Mouse (Mus musculus) liver, embryonic 16.5 days (tissue): Measurements from ENCODE around the gene Hist3h2a. TPM values are rescaled to one million over a fixed set of nuclear protein-coding genes. Genes with fewer than 3 reads are reported as not detected.

ENCODE experiments used
- ATAC-seq: fragments of 200-750 bp; cut with Nextera tagmentation; 2 replicates; pipeline ENCODE4 v1.8.0; 2017; ENCODE audit warnings: low read depth, mild to moderate bottlenecking, moderate number of reproducible peaks, moderate library complexity
- H3K27ac ChIP-seq: fragments of 300-500 bp; sonication (generic); 2 replicates; pipeline ENCODE4 v1.5.1; 2014; ENCODE audit warnings: mild to moderate bottlenecking, low read length
- H3K27me3 ChIP-seq: fragments of 300-500 bp; sonication (generic); 2 replicates; pipeline ENCODE4 v1.6.1; 2014; ENCODE audit warnings: low read depth, low read length, mixed read lengths; ENCODE audit not compliant: control insufficient read depth, insufficient read depth
- H3K36me3 ChIP-seq: fragments of 300-500 bp; sonication (generic); 2 replicates; pipeline ENCODE4 v1.6.1; 2014; ENCODE audit warnings: mild to moderate bottlenecking; ENCODE audit not compliant: control insufficient read depth, insufficient read depth
- H3K4me1 ChIP-seq: fragments of 300-500 bp; sonication (generic); 2 replicates; pipeline ENCODE4 v1.6.1; 2014; ENCODE audit warnings: low read depth, low read length, mixed read lengths; ENCODE audit not compliant: control insufficient read depth
- H3K4me2 ChIP-seq: fragments of 300-500 bp; sonication (generic); 2 replicates; pipeline ENCODE4 v1.6.1; 2014; ENCODE audit warnings: low read depth, low read length, mixed read lengths
- H3K4me3 ChIP-seq: fragments of 300-500 bp; sonication (generic); 2 replicates; pipeline ENCODE4 v1.5.1; 2014; ENCODE audit warnings: low read depth, mild to moderate bottlenecking, low read length
- H3K9ac ChIP-seq: fragments of 300-500 bp; sonication (generic); 2 replicates; pipeline ENCODE4 v1.6.1; 2014; ENCODE audit warnings: low read depth, low read length
- H3K9me3 ChIP-seq: fragments of 300-500 bp; sonication (generic); replicated peaks from 2 replicates; pipeline ENCODE4 v1.6.1; 2016; ENCODE audit warnings: low read length; ENCODE audit not compliant: control insufficient read depth
- WGBS: fragments of 180-500 bp; shearing (Covaris S2); extraction: QIAGEN DNeasy Blood & Tissue Kit; methylation state at CpG from one replicate; pipeline ENCODE4 v1.1.7; 2014; ENCODE audit not compliant: insufficient replicate concordance; 5-methylcytosine and 5-hydroxymethylcytosine counted together
- polyA plus RNA-seq: library from polyadenylated mRNA; unstranded; fragments of >200 nt; fragmentation: Nextera tagmentation; extraction: Ambion mirVana; gene quantifications from 2 replicates; pipeline ENCODE4 v1.2.1, GENCODE M21; 2015

Gene Hist3h2a
- polyA plus RNA-seq, 1 experiment from 2014 or later = 21.2 TPM

DNA sequence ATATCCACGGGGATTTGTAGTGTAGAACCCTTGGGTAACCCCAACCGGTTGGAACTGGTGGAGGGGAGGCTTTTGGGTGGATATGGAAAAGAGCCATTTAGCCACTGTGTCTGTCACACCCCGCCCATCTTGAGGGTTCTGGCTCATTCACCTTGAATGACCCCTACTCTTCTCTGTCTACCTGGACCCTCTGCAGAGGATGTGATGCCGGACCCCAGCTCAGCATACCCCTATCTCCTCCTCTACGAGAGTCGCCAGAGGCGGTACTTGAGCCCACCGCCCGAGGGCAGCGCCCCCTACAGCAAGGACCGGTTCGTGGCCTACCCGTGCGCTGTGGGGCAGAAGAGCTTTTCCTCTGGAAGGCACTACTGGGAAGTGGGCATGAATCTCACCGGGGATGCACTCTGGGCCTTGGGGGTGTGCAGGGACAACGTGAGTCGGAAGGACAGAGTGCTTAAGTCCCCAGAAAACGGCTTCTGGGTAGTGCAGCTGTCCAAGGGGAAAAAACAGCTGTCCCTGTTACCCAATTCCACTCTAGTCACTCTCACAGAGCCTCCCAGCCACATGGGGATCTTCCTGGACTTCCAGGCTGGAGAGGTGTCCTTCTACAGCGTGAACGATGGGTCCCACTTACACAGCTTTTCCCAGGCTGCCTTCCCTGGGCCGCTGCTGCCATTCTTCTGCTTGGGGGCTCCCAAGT is 16.5 kb downstream of the Hist3h2a start:
- Histone ChIP-seq H3K4me3 (no peak overlapping the region), H3K9ac (no peak overlapping the region), H3K9me3 (no peaks in the 10 kb centered on the region), H3K36me3 (peaks cover 2% of the 10 kb centered on the region; the same call in 1 of the 2 replicates), H3K4me2 (no peak overlapping the region), H3K27me3 (no peaks in the 10 kb centered on the region), H3K27ac (no peak overlapping the region), H3K4me1 (peaks cover 5% of the 10 kb centered on the region)
- no peak for ATAC-seq
- WGBS = 83% methylated on average over 21 of the region's 21 CpGs

DNA sequence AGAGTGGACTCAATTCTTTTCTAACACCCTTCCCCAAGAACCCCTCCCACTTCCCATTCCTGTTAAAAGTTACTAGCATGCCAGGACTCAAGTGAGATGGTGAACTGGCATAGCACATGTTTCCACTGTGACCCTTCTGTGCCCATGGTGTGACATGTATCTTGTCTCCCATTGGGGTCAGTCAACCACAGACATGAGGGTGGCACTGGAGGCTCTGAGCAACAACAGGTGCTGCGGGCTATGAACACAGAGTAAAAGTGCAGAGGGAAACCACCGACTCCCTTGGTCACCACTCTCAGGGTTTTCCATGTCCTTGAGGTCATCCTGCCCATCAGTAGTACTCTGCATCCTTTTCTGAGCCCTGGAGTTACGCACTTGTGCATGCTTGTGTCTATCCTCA is 17.3 kb downstream of the Hist3h2a start:
- peaks cover 2% of the 10 kb centered on the region; the same call in 1 of the 2 replicates for H3K36me3 ChIP-seq
- H3K4me2 ChIP-seq = no peak overlapping the region
- H3K4me1 ChIP-seq = peaks cover 5% of the 10 kb centered on the region
- WGBS = 84% methylated on average over 3 of the region's 3 CpGs
- ATAC-seq = no peak
- no peaks in the 10 kb centered on the region for H3K27me3 ChIP-seq
- H3K4me3 ChIP-seq = no peak overlapping the region
- no peak overlapping the region for H3K27ac ChIP-seq
- H3K9me3 ChIP-seq = no peaks in the 10 kb centered on the region
- H3K9ac ChIP-seq = no peak overlapping the region

DNA sequence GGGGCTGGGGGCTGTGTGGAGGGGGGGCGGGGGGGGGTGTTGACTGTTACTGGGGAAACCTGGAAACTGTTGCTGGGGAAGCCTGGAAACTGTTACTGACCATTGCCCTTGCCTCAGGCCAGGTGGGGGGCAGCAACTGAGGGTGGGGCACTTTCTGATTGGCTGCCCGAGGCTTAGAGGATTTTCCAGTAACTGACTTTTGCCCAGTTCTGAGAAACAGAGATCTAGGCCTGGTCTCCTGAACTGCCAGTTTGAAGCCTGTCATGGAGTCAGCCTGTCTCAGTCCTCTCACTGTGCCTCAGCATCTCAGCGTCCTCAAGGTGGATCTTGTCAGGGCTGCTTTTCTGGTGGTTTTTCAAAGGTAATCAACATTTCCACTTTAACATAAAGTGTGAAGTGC is 19.9 kb downstream of the Hist3h2a start:
- no peak overlapping the region for H3K9ac ChIP-seq
- H3K27me3 ChIP-seq = no peaks in the 10 kb centered on the region
- no peak overlapping the region for H3K4me2 ChIP-seq
- peaks cover 2% of the 10 kb centered on the region; the same call in 1 of the 2 replicates for H3K36me3 ChIP-seq
- no peak overlapping the region for H3K27ac ChIP-seq
- peaks cover 13% of the 10 kb centered on the region for H3K4me1 ChIP-seq
- WGBS = 70% methylated on average over 3 of the region's 3 CpGs
- no peaks in the 10 kb centered on the region for H3K9me3 ChIP-seq
- no peak for ATAC-seq
- H3K4me3 ChIP-seq = no peak overlapping the region

DNA sequence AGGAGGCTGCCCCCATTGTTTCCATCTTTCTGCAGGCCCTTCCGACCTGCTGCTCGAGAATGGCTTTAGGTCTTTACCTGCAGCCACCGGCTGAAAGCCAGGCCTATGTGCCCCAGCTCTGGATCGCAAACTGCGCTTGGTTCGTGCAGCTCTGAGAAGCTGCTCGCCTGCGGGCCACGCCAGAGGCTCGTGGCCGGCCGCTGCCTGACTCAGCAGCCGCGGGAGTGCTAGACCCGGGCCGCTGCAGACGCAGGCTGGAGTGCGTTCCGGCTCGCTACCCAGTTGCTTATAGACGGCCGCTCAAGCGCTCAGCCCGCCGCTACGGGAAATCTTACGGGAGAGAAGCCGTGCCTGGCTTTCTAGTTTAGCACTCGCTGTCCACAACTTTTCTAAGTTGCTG is 22.7 kb downstream of the Hist3h2a start:
- peak overlapping the region; percentile 92 for H3K9ac ChIP-seq
- peak overlapping the region; percentile 97 for H3K4me3 ChIP-seq
- H3K9me3 ChIP-seq = no peaks in the 10 kb centered on the region
- no peaks in the 10 kb centered on the region; the same call in 1 of the 2 replicates for H3K36me3 ChIP-seq
- peaks cover 33% of the 10 kb centered on the region for H3K4me1 ChIP-seq
- under 1% methylated on average over 29 of the region's 29 CpGs for WGBS
- H3K4me2 ChIP-seq = peak overlapping the region; percentile 92
- H3K27me3 ChIP-seq = no peaks in the 10 kb centered on the region
- peak; percentile 60; the same call in 1 of the 2 replicates for ATAC-seq
- peak overlapping the region; percentile 84 for H3K27ac ChIP-seq

DNA sequence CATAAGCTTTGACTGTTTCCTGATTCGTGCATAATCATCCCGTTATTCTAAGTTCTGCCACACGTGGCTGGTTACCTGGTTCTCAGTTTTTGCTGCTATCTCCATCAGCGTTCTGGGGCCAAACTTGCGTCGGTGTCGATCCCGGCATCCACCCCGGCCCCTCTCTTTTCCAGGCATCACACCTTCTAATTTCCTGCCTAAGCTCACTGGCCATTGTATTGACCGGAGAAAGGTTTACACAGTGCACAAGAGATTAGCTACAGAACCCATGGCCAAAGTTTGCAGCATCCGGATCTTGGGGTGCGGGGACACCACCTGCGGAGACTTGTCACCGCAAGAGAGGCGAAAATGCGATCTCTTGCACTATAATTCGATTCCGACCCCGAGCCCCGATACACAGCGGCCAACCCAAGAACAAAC is 23.1 kb downstream of the Hist3h2a start:
- Histone ChIP-seq H3K27me3 (no peaks in the 10 kb centered on the region), H3K4me1 (peaks cover 33% of the 10 kb centered on the region), H3K9me3 (no peaks in the 10 kb centered on the region), H3K36me3 (peaks cover 2% of the 10 kb centered on the region; the same call in 1 of the 2 replicates), H3K9ac (peak overlapping the region; percentile 92), H3K4me3 (peak overlapping the region; percentile 97), H3K4me2 (peak overlapping the region; percentile 92), H3K27ac (peak overlapping the region; percentile 84)
- no peak for ATAC-seq
- WGBS = under 1% methylated on average over 21 of the region's 21 CpGs

DNA sequence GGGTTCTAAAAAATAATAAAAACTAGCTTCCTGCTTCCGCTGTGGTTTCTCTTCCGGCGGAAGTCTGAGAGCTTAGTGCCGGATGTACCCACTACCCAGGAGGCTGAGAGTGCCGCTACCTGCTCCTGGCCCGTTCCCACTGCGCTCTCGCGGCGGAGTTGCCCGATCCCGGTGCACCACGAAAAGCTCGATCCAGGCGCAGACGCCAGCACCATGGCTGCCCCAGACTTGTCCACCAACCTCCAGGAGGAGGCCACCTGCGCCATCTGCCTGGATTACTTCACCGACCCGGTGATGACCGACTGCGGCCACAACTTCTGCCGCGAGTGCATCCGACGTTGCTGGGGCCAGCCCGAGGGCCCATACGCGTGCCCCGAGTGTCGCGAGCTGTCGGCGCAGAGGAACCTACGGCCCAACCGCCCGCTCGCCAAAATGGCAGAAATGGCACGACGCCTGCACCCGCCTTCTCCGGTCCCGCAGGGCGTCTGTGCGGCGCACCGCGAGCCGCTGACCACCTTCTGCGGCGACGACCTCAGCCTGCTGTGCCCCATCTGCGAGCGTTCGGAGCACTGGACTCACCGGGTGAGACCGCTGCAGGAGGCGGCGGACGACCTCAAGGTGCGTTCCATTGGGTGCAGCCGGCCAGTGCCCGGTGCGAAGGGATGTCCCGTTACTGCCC is 23.7 kb downstream of the Hist3h2a start, which contains the start of gene Trim11:
Gene Trim11, plus strand, starts transcription at position 67 of the 679 bp plus-strand sequence.
- peak within 1 kb of the TSS; percentile 97 for H3K4me3 ChIP-seq
- H3K27me3 ChIP-seq = no peaks in the 10 kb centered on the region
- H3K9ac ChIP-seq = peak within 1 kb of the TSS; percentile 92
- under 1% methylated on average over 64 of the region's 64 CpGs for WGBS
- peak within 1 kb of the TSS; percentile 84 for H3K27ac ChIP-seq
- peak within 1 kb of the TSS; percentile 92 for H3K4me2 ChIP-seq
- H3K36me3 ChIP-seq = peaks cover 5% of the 10 kb centered on the region; the same call in 1 of the 2 replicates
- no peaks in the 10 kb centered on the region for H3K9me3 ChIP-seq
- H3K4me1 ChIP-seq = peaks cover 33% of the 10 kb centered on the region
- peak; percentile 55 for ATAC-seq

DNA sequence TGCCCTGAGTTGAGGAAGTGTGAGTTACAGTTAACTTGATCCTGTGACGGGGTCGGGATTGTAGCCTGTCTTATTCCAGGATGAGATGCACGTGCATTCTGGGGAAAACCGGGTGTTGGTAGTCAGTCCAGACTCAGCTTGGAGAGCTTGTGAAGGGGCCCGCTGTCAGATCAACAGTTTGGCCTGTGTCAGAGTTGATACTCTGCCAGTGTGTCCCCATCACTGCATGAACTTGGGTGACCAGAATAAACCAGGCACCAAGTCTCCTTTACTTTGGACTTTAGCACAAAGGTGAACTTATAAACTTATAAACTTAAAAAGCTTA is 24.2 kb downstream of the Hist3h2a start:
- 0% methylated on average over 5 of the region's 5 CpGs for WGBS
- peak; percentile 3; the same call in 1 of the 2 replicates for ATAC-seq

DNA sequence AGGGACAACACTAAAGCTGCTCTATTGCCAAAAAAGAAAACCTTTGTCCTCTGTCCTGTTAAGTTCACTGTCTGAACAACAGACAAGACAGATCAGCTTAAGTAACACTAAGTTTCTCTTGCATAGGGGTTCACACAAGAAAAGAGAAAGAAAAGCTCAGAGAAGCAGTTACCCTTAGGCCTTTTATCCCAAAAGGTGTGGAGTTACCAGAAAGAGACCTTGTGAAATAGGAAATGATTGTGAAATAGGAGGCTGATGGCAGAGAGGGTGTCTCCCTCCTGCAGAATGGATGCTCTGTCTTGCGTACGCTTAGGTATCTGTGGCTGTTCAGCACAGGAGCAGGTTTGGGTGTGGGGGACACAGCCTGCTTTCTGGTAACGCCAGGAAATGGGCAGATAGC is 24.7 kb downstream of the Hist3h2a start:
- H3K4me3 ChIP-seq = peak overlapping the region; percentile 97
- H3K4me1 ChIP-seq = peaks cover 33% of the 10 kb centered on the region
- peaks cover 11% of the 10 kb centered on the region for H3K36me3 ChIP-seq
- ATAC-seq = peak; percentile 37; the same call in 1 of the 2 replicates
- peak overlapping the region; percentile 84 for H3K27ac ChIP-seq
- peak overlapping the region; percentile 92 for H3K9ac ChIP-seq
- no peaks in the 10 kb centered on the region for H3K27me3 ChIP-seq
- no peaks in the 10 kb centered on the region for H3K9me3 ChIP-seq
- 30% methylated on average over 3 of the region's 3 CpGs for WGBS
- peak overlapping the region; percentile 92 for H3K4me2 ChIP-seq

More for the DNA sequence above, 24.2 kb downstream of the Hist3h2a start:
- Histone ChIP-seq H3K9me3 (no peaks in the 10 kb centered on the region), H3K27me3 (no peaks in the 10 kb centered on the region), H3K27ac (peak overlapping the region; percentile 84), H3K4me1 (peaks cover 33% of the 10 kb centered on the region), H3K4me3 (peak overlapping the region; percentile 97), H3K9ac (peak overlapping the region; percentile 92), H3K36me3 (peaks cover 6% of the 10 kb centered on the region), H3K4me2 (peak overlapping the region; percentile 92)

DNA sequence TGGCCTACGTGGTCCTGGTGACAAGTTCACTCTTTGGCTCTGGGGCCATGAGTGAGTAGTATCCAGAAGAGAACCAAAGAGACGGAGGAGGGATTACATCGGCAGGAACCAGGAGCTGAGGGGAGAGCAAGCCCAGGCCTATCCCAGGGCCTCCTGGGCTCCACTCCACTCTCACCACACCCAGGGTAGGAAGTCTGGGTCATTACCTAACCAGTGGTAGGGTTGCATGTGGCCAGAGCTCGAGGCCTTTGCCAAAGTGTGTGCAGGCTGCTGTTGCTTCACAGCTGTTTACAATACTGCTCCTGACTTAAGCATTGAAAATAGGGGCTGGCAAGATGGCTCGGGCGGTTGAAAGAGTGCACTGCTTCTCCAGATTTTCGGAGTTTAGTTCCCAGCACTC is 25.2 kb downstream of the Hist3h2a start:
- Histone ChIP-seq H3K27ac (peak overlapping the region; percentile 84), H3K27me3 (no peaks in the 10 kb centered on the region), H3K36me3 (peaks cover 14% of the 10 kb centered on the region), H3K9ac (peak overlapping the region; percentile 92), H3K4me1 (peaks cover 33% of the 10 kb centered on the region), H3K4me3 (peak overlapping the region; percentile 97), H3K9me3 (no peaks in the 10 kb centered on the region), H3K4me2 (peak overlapping the region; percentile 92)
- ATAC-seq = peak; percentile 36; the same call in 1 of the 2 replicates
- 51% methylated on average over 7 of the region's 7 CpGs for WGBS
